14 mouse cellular contexts compared by ENCODE assay signal in genomic region chr8:45503971-45504370, GRCm38 (mm10). TPM values are rescaled to one million over a fixed set of nuclear protein-coding genes. Genes with fewer than 3 reads are reported as not detected.
"Had no signal": no experiment of that assay in that cellular context is flagged by ENCODE, and none has a peak within 500 bp of the region (broad histone marks: within the 10 kb centered on the region; RNA-seq: fewer than 3 reads in every experiment).

No protein-coding gene starts in this region.

- DNase-seq: kidney, postnatal 10 days; kidney, postnatal 4 days; left cerebral cortex, postnatal 4 days; lung, adult 18-20 months; lung, postnatal 36 days; midbrain, embryonic 14.5 days; right cerebral cortex, adult 18-20 months; thymus, postnatal 14 days had no signal

- H3K27me3 ChIP-seq: limb, embryonic 13.5 days; neural tube, embryonic 12.5 days had no signal

- H3K36me3 ChIP-seq: limb, embryonic 13.5 days; neural tube, embryonic 12.5 days had no signal

- H3K9ac ChIP-seq: limb, embryonic 13.5 days; liver, embryonic 14.5 days; neural tube, embryonic 12.5 days had no signal

- H3K4me3 ChIP-seq: layer of hippocampus, adult 2 months; limb, embryonic 13.5 days; neural tube, embryonic 12.5 days had no signal

- H3K27ac ChIP-seq: layer of hippocampus, adult 2 months; limb, embryonic 13.5 days; liver, embryonic 14.5 days; neural tube, embryonic 12.5 days; stomach, postnatal 0 days had no signal

- H3K4me2 ChIP-seq: limb, embryonic 13.5 days; neural tube, embryonic 12.5 days had no signal

- H3K4me1 ChIP-seq: neural tube, embryonic 12.5 days had no signal

- H3K9me3 ChIP-seq: limb, embryonic 13.5 days; neural tube, embryonic 12.5 days had no signal

RNA-seq across cellular contexts. Expression of gene Sorbs2, which starts 3.6 kb away (rescaled TPM):
- total RNA-seq: monocyte, adult 5-6 weeks had no signal
